Mouse (Mus musculus): ENCODE measurements around the gene Agfg1. TPM values are rescaled to one million over a fixed set of nuclear protein-coding genes. Genes with fewer than 3 reads are reported as not detected.

The Agfg1 gene
- total and polyA plus RNA-seq, 2 experiments: 13.1 to 13.6 TPM

GRCm38 (mm10) chr1:82948601-82949000 lies 109.3 kb downstream of the Agfg1 start:
- Histone ChIP-seq H3K36me3 (ENCODE audit: control insufficient read depth, insufficient read depth, low read length) (no peaks in the 10 kb centered on the region), H3K27ac (replicated peaks; ENCODE audit: insufficient read depth, low read depth, low read length) (no peak overlapping the region), H3K4me1 (ENCODE audit: control insufficient read depth, insufficient read depth, low read length) (no peaks in the 10 kb centered on the region), H3K4me3 (ENCODE audit: insufficient read depth, low read depth, low read length) (no peak overlapping the region), H3K9ac (ENCODE audit: low read depth, low read length) (no peak overlapping the region), H3K27me3 (ENCODE audit: control insufficient read depth, insufficient read depth, low read length) (no peaks in the 10 kb centered on the region), H3K79me2 (ENCODE audit: control insufficient read depth, insufficient read depth, low read length) (no peaks in the 10 kb centered on the region)
- DNase-seq (ENCODE audit: extremely low read depth, low read depth, low spot score): no peak
- TF ChIP-seq CTCF (IDR thresholded peaks at IDR 0.05; ENCODE audit: low read depth, low read length) (no peak), POLR2A (IDR thresholded peaks at IDR 0.05; ENCODE audit: extremely low read depth, insufficient read depth, low read length) (no peak)
- WGBS: 87% methylated on average over 2 of the region's 2 CpGs

Other genes with a start within 250 kb of the Agfg1 start
- gene Mff, start 114.6 kb upstream of the Agfg1 start, total RNA-seq (2014; rRNA removed): 55.2 and 58.3 TPM in 2 replicates
- 32.4 and 38.1 TPM in 2 replicates for gene Mff, start 114.6 kb upstream of the Agfg1 start, polyA plus RNA-seq (2012; rRNA removed)
- not detected in 2 replicates for gene Tm4sf20, start 71.0 kb upstream of the Agfg1 start, total RNA-seq (2014; rRNA removed)
- not detected in 2 replicates for gene Tm4sf20, start 71.0 kb upstream of the Agfg1 start, polyA plus RNA-seq (2012; rRNA removed)
- gene Gm47791, start 68.2 kb upstream of the Agfg1 start, total RNA-seq (2014; rRNA removed): not detected in 2 replicates
- gene Gm47791, start 68.2 kb upstream of the Agfg1 start, polyA plus RNA-seq (2012; rRNA removed): not detected in 2 replicates
- gene A030005L19Rik, start 73.8 kb downstream of the Agfg1 start, total RNA-seq (2014; rRNA removed): not detected in 2 replicates
- gene A030005L19Rik, start 73.8 kb downstream of the Agfg1 start, polyA plus RNA-seq (2012; rRNA removed): 0.18 TPM in 1 of 2 replicates, not detected in the other
- gene A030014E15Rik, start 85.4 kb downstream of the Agfg1 start, total RNA-seq (2014; rRNA removed): not detected in 2 replicates
- gene A030014E15Rik, start 85.4 kb downstream of the Agfg1 start, polyA plus RNA-seq (2012; rRNA removed): not detected in 2 replicates
- gene Gm6217, start 91.9 kb downstream of the Agfg1 start, total RNA-seq (2014; rRNA removed): not detected in 2 replicates
- not detected in 2 replicates for gene Gm6217, start 91.9 kb downstream of the Agfg1 start, polyA plus RNA-seq (2012; rRNA removed)
- not detected in 2 replicates for gene A030003K21Rik, start 103.9 kb downstream of the Agfg1 start, total RNA-seq (2014; rRNA removed)
- gene A030003K21Rik, start 103.9 kb downstream of the Agfg1 start, polyA plus RNA-seq (2012; rRNA removed): not detected in 2 replicates
- not detected in 2 replicates for gene Gm7544, start 116.5 kb downstream of the Agfg1 start, total RNA-seq (2014; rRNA removed)
- not detected in 2 replicates for gene Gm7544, start 116.5 kb downstream of the Agfg1 start, polyA plus RNA-seq (2012; rRNA removed)
- not detected in 2 replicates for gene Gm47955, start 120.8 kb downstream of the Agfg1 start, total RNA-seq (2014; rRNA removed)
- gene Gm47955, start 120.8 kb downstream of the Agfg1 start, polyA plus RNA-seq (2012; rRNA removed): not detected in 2 replicates
- not detected in 2 replicates for gene Gm47959, start 161.1 kb downstream of the Agfg1 start, total RNA-seq (2014; rRNA removed)
- not detected in 2 replicates for gene Gm47959, start 161.1 kb downstream of the Agfg1 start, polyA plus RNA-seq (2012; rRNA removed)
- not detected in 2 replicates for gene Slc19a3, start 199.0 kb downstream of the Agfg1 start, total RNA-seq (2014; rRNA removed)
- 0.11 TPM in 1 of 2 replicates, not detected in the other for gene Slc19a3, start 199.0 kb downstream of the Agfg1 start, polyA plus RNA-seq (2012; rRNA removed)
- not detected in 2 replicates for gene Krtap28-10, start 203.0 kb downstream of the Agfg1 start, total RNA-seq (2014; rRNA removed)
- gene Krtap28-10, start 203.0 kb downstream of the Agfg1 start, polyA plus RNA-seq (2012; rRNA removed): not detected in 2 replicates
- not detected in 2 replicates for gene Gm47969, start 205.4 kb downstream of the Agfg1 start, total RNA-seq (2014; rRNA removed)
- gene Gm47969, start 205.4 kb downstream of the Agfg1 start, polyA plus RNA-seq (2012; rRNA removed): not detected in 2 replicates
- not detected in 2 replicates for gene A030005K14Rik, start 219.9 kb downstream of the Agfg1 start, total RNA-seq (2014; rRNA removed)
- gene A030005K14Rik, start 219.9 kb downstream of the Agfg1 start, polyA plus RNA-seq (2012; rRNA removed): not detected in 2 replicates
- gene Krtap28-13, start 221.4 kb downstream of the Agfg1 start, total RNA-seq (2014; rRNA removed): not detected in 2 replicates
- not detected in 2 replicates for gene Krtap28-13, start 221.4 kb downstream of the Agfg1 start, polyA plus RNA-seq (2012; rRNA removed)